Mouse (Mus musculus): ENCODE data around the gene Atrnl1.

DNA sequence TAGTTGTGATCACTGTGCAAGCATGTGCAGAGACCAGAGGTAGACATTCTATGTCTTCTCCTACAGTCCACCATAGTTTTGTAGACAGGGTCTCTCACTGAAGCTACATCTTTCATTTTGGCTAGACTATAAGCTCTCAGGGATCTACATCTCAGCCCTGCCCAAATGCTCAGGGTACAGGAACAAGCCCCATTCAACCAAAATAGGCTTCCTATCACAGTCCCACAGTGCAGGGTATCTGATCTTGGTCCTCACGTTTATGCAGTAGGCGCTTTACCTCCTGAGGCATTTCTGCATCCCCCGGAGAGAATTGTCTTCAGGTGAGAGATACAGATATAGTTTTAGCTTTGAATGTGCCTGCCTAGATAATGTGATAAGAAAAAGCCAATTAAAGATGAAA lies 346.5 kb downstream of the Atrnl1 start:
- TF ChIP-seq EP300 (optimal IDR thresholded peaks at IDR 0.05), result no peak
- TF ChIP-seq CTCF (IDR thresholded peaks at IDR 0.05; ENCODE audit: low read depth), result no peak

All from stomach, postnatal 0 days (tissue).